Mouse (Mus musculus): ENCODE results near the gene Trmt10a. TPM values are rescaled to one million over a fixed set of nuclear protein-coding genes. Genes with fewer than 3 reads are reported as not detected.
"Not testable (repeated sequence)": the region's sequence is repeated elsewhere in the genome, so short reads cannot be mapped to it uniquely, and the experiment has no call there.

The Trmt10a gene
- polyA plus RNA-seq, 1 experiment from 2014 or later: 15.8 TPM

DNA sequence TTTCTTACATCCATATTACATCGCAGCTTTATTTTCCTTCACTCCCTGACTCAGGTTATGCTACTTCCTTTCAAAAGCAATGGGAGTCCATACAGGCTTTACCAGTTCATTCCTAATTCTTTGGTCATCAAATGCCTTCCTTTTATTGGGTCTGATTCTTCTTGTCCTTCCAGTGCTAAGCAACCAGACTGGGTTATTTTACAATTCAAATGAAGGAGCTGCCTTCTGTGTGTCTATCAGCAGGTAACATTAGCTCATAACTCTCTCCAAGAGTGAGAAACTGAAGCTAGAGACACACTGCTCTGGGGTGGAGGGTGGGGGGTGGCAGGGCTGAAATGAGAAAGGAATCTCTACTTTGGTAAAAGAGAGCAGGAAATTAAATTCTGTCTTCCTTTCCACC lies 12.6 kb upstream of the Trmt10a start:
- H3K4me2 ChIP-seq (replicated peaks; ENCODE audit: low read depth, low read length): no peak overlapping the region
- WGBS: 64% methylated on average over 1 of the region's 1 CpGs

DNA sequence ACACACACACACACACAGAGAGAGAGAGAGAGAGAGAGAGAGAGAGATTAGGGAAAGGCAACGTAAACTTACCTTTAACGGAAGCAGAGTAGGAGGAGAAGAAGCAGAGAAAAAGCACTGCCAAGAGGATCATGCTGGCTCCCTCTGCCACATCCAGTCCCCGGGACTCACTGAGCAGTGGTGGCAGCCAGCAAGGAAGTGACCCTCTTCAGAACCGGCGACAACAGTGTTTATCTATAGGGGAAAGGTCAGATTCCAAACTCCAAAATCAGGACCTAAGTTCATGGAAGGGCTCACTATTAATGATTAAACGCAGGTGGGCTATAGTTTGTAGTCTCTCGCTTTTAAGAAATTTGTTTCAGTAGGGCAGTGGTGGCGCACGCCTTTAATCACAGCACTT lies 12.1 kb upstream of the Trmt10a start:
- no peak overlapping the region for H3K9ac ChIP-seq (ENCODE audit: low read depth, low read length)
- no peak overlapping the region for H3K4me2 ChIP-seq (replicated peaks; ENCODE audit: low read depth, low read length)
- no peaks in the 10 kb centered on the region for H3K9me3 ChIP-seq (ENCODE audit: control insufficient read depth, low read length)
- no peak overlapping the region for H3K4me3 ChIP-seq (ENCODE audit: low read length)
- H3K36me3 ChIP-seq (ENCODE audit: control insufficient read depth, insufficient read depth, low read length): no peaks in the 10 kb centered on the region
- 60% methylated on average over 9 of the region's 9 CpGs for WGBS
- H3K27ac ChIP-seq (ENCODE audit: low read depth, low read length): no peak overlapping the region
- H3K27me3 ChIP-seq (ENCODE audit: control insufficient read depth, insufficient read depth, low read length): no peaks in the 10 kb centered on the region
- no peak for ATAC-seq (ENCODE audit: low FRiP score, low TSS enrichment)
- no peaks in the 10 kb centered on the region for H3K4me1 ChIP-seq (ENCODE audit: control insufficient read depth, insufficient read depth, low read length)

More for the DNA sequence above, 12.6 kb upstream of the Trmt10a start:
- no peaks in the 10 kb centered on the region for H3K4me1 ChIP-seq (ENCODE audit: control insufficient read depth, insufficient read depth, low read length)
- H3K9ac ChIP-seq (ENCODE audit: low read depth, low read length): no peak overlapping the region
- no peaks in the 10 kb centered on the region for H3K36me3 ChIP-seq (ENCODE audit: control insufficient read depth, insufficient read depth, low read length)
- H3K27me3 ChIP-seq (ENCODE audit: control insufficient read depth, insufficient read depth, low read length): no peaks in the 10 kb centered on the region
- no peaks in the 10 kb centered on the region for H3K9me3 ChIP-seq (ENCODE audit: control insufficient read depth, low read length)
- H3K27ac ChIP-seq (ENCODE audit: low read depth, low read length): no peak overlapping the region
- ATAC-seq (ENCODE audit: low FRiP score, low TSS enrichment): no peak
- no peak overlapping the region for H3K4me3 ChIP-seq (ENCODE audit: low read length)

DNA sequence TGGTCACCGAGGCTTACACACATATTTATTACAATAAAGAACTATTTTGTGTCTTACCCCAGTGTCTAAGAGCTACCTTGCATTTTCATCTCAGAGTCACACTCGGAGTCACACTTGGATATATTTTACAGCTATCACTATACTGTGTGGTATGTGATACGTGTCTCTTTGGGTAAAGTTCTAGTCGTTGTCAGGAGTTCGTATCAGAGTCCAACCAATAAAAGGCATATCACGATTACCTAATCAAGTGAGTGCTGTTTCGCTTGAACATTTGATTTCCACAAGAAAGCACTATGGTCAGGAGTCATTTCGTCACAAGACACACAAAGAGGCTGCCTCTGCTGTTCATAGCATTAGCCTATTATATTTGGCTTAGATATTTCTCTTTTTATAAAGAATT lies 9.8 kb upstream of the Trmt10a start:
- H3K9me3 ChIP-seq (ENCODE audit: control insufficient read depth, low read length): no peaks in the 10 kb centered on the region
- 89% methylated on average over 8 of the region's 8 CpGs for WGBS
- H3K4me1 ChIP-seq (ENCODE audit: control insufficient read depth, insufficient read depth, low read length): no peaks in the 10 kb centered on the region
- no peak overlapping the region for H3K9ac ChIP-seq (ENCODE audit: low read depth, low read length)
- no peak overlapping the region for H3K27ac ChIP-seq (ENCODE audit: low read depth, low read length)
- ATAC-seq (ENCODE audit: low FRiP score, low TSS enrichment): no peak
- H3K36me3 ChIP-seq (ENCODE audit: control insufficient read depth, insufficient read depth, low read length): no peaks in the 10 kb centered on the region
- H3K27me3 ChIP-seq (ENCODE audit: control insufficient read depth, insufficient read depth, low read length): no peaks in the 10 kb centered on the region
- H3K4me3 ChIP-seq (ENCODE audit: low read length): no peak overlapping the region
- H3K4me2 ChIP-seq (replicated peaks; ENCODE audit: low read depth, low read length): no peak overlapping the region

DNA sequence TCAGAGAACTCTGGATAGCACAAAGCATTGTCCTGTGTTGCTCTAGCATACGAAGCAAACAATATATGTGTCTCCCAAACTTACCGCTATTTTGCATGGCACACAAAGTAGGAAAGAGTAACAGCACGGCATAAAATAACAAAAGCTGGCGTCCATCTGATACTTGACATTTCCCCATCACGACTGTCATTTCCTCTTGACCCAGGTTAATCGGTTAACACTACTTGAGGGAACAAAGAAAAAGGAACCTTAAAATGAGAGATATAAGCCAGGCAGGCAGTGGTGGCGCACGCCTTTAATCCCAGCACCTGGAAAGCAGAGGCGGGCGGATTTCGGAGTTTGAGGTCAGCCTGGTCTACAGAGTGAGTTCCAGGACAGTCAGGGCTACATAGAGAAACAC lies 9.3 kb upstream of the Trmt10a start:
- Histone ChIP-seq H3K4me2 (replicated peaks; ENCODE audit: low read depth, low read length) (no peak overlapping the region), H3K27ac (ENCODE audit: low read depth, low read length) (no peak overlapping the region), H3K36me3 (ENCODE audit: control insufficient read depth, insufficient read depth, low read length) (no peaks in the 10 kb centered on the region), H3K9ac (ENCODE audit: low read depth, low read length) (no peak overlapping the region), H3K27me3 (ENCODE audit: control insufficient read depth, insufficient read depth, low read length) (no peaks in the 10 kb centered on the region), H3K4me3 (ENCODE audit: low read length) (no peak overlapping the region), H3K9me3 (ENCODE audit: control insufficient read depth, low read length) (no peaks in the 10 kb centered on the region), H3K4me1 (ENCODE audit: control insufficient read depth, insufficient read depth, low read length) (no peaks in the 10 kb centered on the region)
- 83% methylated on average over 11 of the region's 11 CpGs for WGBS
- no peak for ATAC-seq (ENCODE audit: low FRiP score, low TSS enrichment)

DNA sequence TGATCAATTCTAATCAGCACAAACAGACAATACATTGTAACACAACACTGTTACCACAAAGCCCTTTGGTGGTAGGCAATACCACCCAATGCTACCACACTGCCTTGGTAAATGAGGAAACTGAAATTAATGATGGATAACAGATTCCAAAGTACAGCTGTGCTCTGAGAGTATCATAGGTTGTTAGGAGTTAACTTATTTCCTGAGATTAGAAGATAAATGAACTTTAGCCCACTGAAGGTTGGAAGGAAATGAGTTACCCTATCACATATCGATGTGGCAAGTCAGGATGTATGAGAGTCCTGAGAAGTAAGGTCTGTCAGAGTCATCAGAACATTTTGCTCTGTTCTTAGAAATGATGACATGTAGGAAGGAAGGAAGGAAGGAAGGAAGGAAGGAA lies 8.7 kb upstream of the Trmt10a start:
- Histone ChIP-seq H3K4me2 (replicated peaks; ENCODE audit: low read depth, low read length) (no peak overlapping the region), H3K4me1 (ENCODE audit: control insufficient read depth, insufficient read depth, low read length) (no peaks in the 10 kb centered on the region), H3K27me3 (ENCODE audit: control insufficient read depth, insufficient read depth, low read length) (no peaks in the 10 kb centered on the region), H3K9ac (ENCODE audit: low read depth, low read length) (no peak overlapping the region), H3K4me3 (ENCODE audit: low read length) (no peak overlapping the region), H3K27ac (ENCODE audit: low read depth, low read length) (no peak overlapping the region), H3K9me3 (ENCODE audit: control insufficient read depth, low read length) (no peaks in the 10 kb centered on the region), H3K36me3 (ENCODE audit: control insufficient read depth, insufficient read depth, low read length) (no peaks in the 10 kb centered on the region)
- 58% methylated on average over 1 of the region's 1 CpGs for WGBS
- no peak for ATAC-seq (ENCODE audit: low FRiP score, low TSS enrichment)

DNA sequence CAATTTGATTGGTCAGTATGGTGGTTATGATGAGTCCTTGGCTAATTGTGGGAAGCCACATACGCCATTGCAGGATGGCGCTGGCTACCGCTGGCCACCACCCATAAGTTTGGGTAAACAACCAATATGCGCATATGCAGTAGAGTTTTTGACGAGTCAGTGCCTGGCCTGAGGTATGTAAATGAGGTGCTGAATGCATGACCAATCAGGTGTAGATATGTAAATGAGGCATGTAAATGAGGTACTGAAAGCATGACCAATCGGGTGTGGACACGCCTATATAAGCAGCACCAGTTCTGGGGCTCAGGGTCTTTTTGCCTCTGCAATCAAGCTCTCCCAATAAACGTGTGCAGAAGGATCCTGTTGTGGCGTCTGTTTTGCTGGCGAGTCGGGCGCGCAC lies 5.1 kb upstream of the Trmt10a start:
- not testable (repeated sequence) for H3K4me1 ChIP-seq (ENCODE audit: control insufficient read depth, insufficient read depth, low read length); H3K9me3 ChIP-seq (ENCODE audit: control insufficient read depth, low read length); H3K27me3 ChIP-seq (ENCODE audit: control insufficient read depth, insufficient read depth, low read length); H3K4me3 ChIP-seq (ENCODE audit: low read length); H3K36me3 ChIP-seq (ENCODE audit: control insufficient read depth, insufficient read depth, low read length); H3K4me2 ChIP-seq (replicated peaks; ENCODE audit: low read depth, low read length); H3K9ac ChIP-seq (ENCODE audit: low read depth, low read length); H3K27ac ChIP-seq (ENCODE audit: low read depth, low read length); ATAC-seq (ENCODE audit: low FRiP score, low TSS enrichment)
- 97% methylated on average over 13 of the region's 13 CpGs for WGBS

DNA sequence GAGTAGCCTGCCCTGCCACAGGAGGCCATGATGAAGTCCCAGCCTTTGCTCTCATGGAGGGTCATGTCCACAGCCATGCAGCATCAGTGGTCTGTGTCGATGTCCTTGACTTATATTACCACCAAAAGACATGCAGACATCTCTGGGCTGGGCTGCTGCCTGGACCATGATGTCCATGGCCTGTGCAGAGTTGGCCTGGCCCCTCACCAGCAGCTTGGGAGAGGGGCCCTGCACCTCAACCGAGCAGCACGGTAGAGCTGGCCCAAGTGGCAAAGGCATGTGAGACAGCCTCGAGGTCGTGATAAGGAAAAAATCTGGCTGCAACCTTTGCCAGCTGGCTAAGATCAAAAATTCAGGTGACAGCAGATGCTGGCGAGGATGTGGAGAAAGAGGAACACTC lies 3.6 kb upstream of the Trmt10a start:
- H3K4me3 ChIP-seq (ENCODE audit: low read length): no peak overlapping the region
- no peak overlapping the region for H3K9ac ChIP-seq (ENCODE audit: low read depth, low read length)
- H3K9me3 ChIP-seq (ENCODE audit: control insufficient read depth, low read length): no peaks in the 10 kb centered on the region
- H3K4me1 ChIP-seq (ENCODE audit: control insufficient read depth, insufficient read depth, low read length): 0 out of 2 replicates have a peak, but pooled peaks cover 2% of the 10 kb centered on the region
- no peak overlapping the region for H3K4me2 ChIP-seq (replicated peaks; ENCODE audit: low read depth, low read length)
- no peak overlapping the region for H3K27ac ChIP-seq (ENCODE audit: low read depth, low read length)
- H3K36me3 ChIP-seq (ENCODE audit: control insufficient read depth, insufficient read depth, low read length): no peaks in the 10 kb centered on the region
- no peak for ATAC-seq (ENCODE audit: low FRiP score, low TSS enrichment)
- 92% methylated on average over 6 of the region's 6 CpGs for WGBS
- no peaks in the 10 kb centered on the region for H3K27me3 ChIP-seq (ENCODE audit: control insufficient read depth, insufficient read depth, low read length)

DNA sequence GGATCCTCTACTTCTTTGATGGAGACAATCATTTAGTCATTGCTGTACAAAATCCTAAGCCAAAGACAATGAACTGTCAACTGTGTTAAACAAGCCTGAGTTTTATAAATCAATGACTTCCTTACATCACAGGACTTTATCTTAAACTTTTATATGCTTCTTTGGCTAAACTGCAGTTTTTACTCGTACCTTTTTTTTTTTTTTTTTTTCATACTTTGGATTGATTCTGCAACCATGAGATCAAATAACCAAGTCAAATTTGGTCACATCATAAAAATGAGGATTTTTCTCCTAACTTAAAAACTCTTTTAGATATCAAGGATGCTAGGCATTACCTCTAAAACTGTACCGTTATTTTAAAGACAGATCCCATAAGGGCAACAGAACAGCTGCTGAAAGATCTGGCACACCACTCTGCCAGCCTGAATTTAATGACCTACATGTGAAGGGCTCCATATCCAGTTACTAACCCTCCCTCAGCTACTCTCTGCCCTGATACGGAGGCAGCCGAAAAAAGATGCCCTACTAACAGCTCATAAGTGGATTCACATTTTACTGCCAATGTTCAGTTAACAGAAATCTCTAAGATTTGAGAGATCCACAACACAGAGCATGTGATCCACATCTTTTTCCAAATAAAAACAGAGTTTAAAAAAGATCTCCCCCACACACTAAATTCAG lies 1.1 kb upstream of the Trmt10a start:
- H3K27ac ChIP-seq (ENCODE audit: low read depth, low read length): 0 out of 2 replicates have a peak overlapping the region, but pooled peaks have one; percentile 37
- H3K4me2 ChIP-seq (replicated peaks; ENCODE audit: low read depth, low read length): peak overlapping the region; percentile 62
- peak overlapping the region; percentile 61; the same call in 1 of the 2 replicates for H3K4me3 ChIP-seq (ENCODE audit: low read length)
- H3K9me3 ChIP-seq (ENCODE audit: control insufficient read depth, low read length): no peaks in the 10 kb centered on the region
- H3K27me3 ChIP-seq (ENCODE audit: control insufficient read depth, insufficient read depth, low read length): no peaks in the 10 kb centered on the region
- no peak for ATAC-seq (ENCODE audit: low FRiP score, low TSS enrichment)
- peak overlapping the region; percentile 82; the same call in 1 of the 2 replicates for H3K9ac ChIP-seq (ENCODE audit: low read depth, low read length)
- 25% methylated on average over 4 of the region's 4 CpGs for WGBS
- H3K4me1 ChIP-seq (ENCODE audit: control insufficient read depth, insufficient read depth, low read length): 0 out of 2 replicates have a peak, but pooled peaks cover 2% of the 10 kb centered on the region
- no peaks in the 10 kb centered on the region for H3K36me3 ChIP-seq (ENCODE audit: control insufficient read depth, insufficient read depth, low read length)

DNA sequence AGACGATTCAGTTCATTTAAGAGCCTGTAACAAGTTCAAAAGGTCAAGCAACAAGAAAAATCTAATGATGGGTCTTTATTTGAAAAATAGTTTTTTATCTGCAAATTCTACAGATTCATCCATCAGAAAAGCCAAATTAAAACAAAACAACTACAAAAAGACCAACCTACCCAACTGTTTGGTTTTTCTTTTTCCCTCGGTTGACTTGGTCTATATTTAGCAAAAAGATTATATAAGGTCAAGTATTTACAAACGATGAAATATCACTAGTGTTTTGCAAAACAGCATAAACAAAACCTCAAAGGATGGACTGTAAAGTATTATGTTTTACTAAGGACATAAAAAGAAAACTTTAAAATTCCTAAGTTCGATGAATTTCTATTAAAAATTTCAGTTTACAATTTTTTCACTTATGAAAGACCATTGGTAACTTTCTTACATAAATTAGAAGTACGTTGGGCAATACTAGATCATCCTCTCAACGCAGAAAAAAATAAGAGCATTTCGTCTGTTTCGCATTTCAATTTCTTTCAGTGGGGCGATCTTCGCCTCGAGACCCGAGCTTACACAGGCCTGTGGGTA lies 424 bp upstream of the Trmt10a start:
- H3K36me3 ChIP-seq (ENCODE audit: control insufficient read depth, insufficient read depth, low read length): no peaks in the 10 kb centered on the region
- H3K4me2 ChIP-seq (replicated peaks; ENCODE audit: low read depth, low read length): peak overlapping the region; percentile 62
- H3K9ac ChIP-seq (ENCODE audit: low read depth, low read length): peak overlapping the region; percentile 82
- H3K27ac ChIP-seq (ENCODE audit: low read depth, low read length): peak overlapping the region; percentile 100
- H3K4me1 ChIP-seq (ENCODE audit: control insufficient read depth, insufficient read depth, low read length): 0 out of 2 replicates have a peak, but pooled peaks cover 2% of the 10 kb centered on the region
- 6% methylated on average over 12 of the region's 12 CpGs for WGBS
- H3K9me3 ChIP-seq (ENCODE audit: control insufficient read depth, low read length): no peaks in the 10 kb centered on the region
- ATAC-seq (ENCODE audit: low FRiP score, low TSS enrichment): no peak
- H3K4me3 ChIP-seq (ENCODE audit: low read length): peak overlapping the region; percentile 61
- no peaks in the 10 kb centered on the region for H3K27me3 ChIP-seq (ENCODE audit: control insufficient read depth, insufficient read depth, low read length)

Measured in kidney, embryonic 14.5 days (tissue).